Comparison of ENCODE assay signal across 41 mouse cellular contexts in genomic region chr19:25525726-25526125, GRCm38 (mm10). TPM values are rescaled to one million over a fixed set of nuclear protein-coding genes. Genes with fewer than 3 reads are reported as not detected.
"Had no signal": no experiment of that assay in that cellular context is flagged by ENCODE, and none has a peak within 500 bp of the region (broad histone marks: within the 10 kb centered on the region; RNA-seq: fewer than 3 reads in every experiment).

No protein-coding gene starts in this region.

- H3K4me2 ChIP-seq: heart, embryonic 11.5 days; hindbrain, embryonic 12.5 days; hindbrain, embryonic 14.5 days; intestine, embryonic 15.5 days; kidney, embryonic 15.5 days; limb, embryonic 13.5 days; limb, embryonic 15.5 days; liver, embryonic 12.5 days had no signal

- H3K36me3 ChIP-seq: hindbrain, embryonic 10.5 days; hindbrain, embryonic 12.5 days; intestine, embryonic 15.5 days; kidney, embryonic 15.5 days; limb, embryonic 13.5 days; limb, embryonic 15.5 days; liver, embryonic 12.5 days had no signal

- H3K9me3 ChIP-seq: hindbrain, embryonic 10.5 days; hindbrain, embryonic 12.5 days; intestine, embryonic 15.5 days; kidney, embryonic 15.5 days; limb, embryonic 13.5 days; limb, embryonic 15.5 days; liver, embryonic 12.5 days had no signal

- DNase-seq: gastrocnemius, adult 2 months; gastrocnemius, postnatal 10 days; gastrocnemius, postnatal 25 days; heart, adult 2 months; heart, postnatal 10 days; heart, postnatal 4 days; kidney, adult 18-20 months; kidney, adult 8-10 months; kidney, postnatal 14 days; kidney, postnatal 36 days; layer of hippocampus, adult 9-11 months; left cerebral cortex, postnatal 4 days; lung, adult 18-20 months had no signal

- ATAC-seq: hindbrain, embryonic 16.5 days; inflammation-experienced regulatory T-cells, adult 6 months; intestine, embryonic 15.5 days; intestine, postnatal 0 days; liver, embryonic 12.5 days had no signal

- H3K4me3 ChIP-seq: gastrocnemius, adult 2 months; heart, adult 2 months; hindbrain, embryonic 10.5 days; hindbrain, embryonic 12.5 days; intestine, embryonic 15.5 days; kidney, embryonic 15.5 days; left cerebral cortex, adult 2 months; limb, embryonic 13.5 days; limb, embryonic 15.5 days; liver, embryonic 12.5 days had no signal

- H3K4me1 ChIP-seq: hindbrain, embryonic 10.5 days; hindbrain, embryonic 12.5 days; intestine, embryonic 15.5 days; kidney, embryonic 15.5 days; liver, embryonic 12.5 days had no signal

- H3K27ac ChIP-seq: gastrocnemius, adult 2 months; heart, adult 2 months; hindbrain, embryonic 10.5 days; hindbrain, embryonic 12.5 days; hindbrain, embryonic 14.5 days; intestine, embryonic 15.5 days; kidney, embryonic 15.5 days; kidney, postnatal 0 days; left cerebral cortex, adult 2 months; limb, embryonic 13.5 days; limb, embryonic 15.5 days; liver, embryonic 12.5 days; liver, embryonic 14.5 days had no signal

- H3K27me3 ChIP-seq: hindbrain, embryonic 12.5 days; intestine, embryonic 15.5 days; kidney, embryonic 15.5 days; limb, embryonic 13.5 days; limb, embryonic 15.5 days; liver, embryonic 12.5 days had no signal

- H3K9ac ChIP-seq: hindbrain, embryonic 12.5 days; hindbrain, embryonic 14.5 days; intestine, embryonic 15.5 days; kidney, embryonic 15.5 days; limb, embryonic 13.5 days; limb, embryonic 15.5 days; liver, embryonic 12.5 days; liver, embryonic 14.5 days had no signal

RNA-seq across cellular contexts. Expression of gene Dmrt1, which starts 20.3 kb away (rescaled TPM):
- total RNA-seq: gastrocnemius, adult 2 months; gastrocnemius, postnatal 10 days; gastrocnemius, postnatal 25 days; gastrocnemius, postnatal 4 days; granulocyte monocyte progenitor cell, adult 5-6 weeks; heart, adult 2 months; heart, postnatal 10 days; heart, postnatal 25 days; heart, postnatal 4 days; layer of hippocampus, adult 18-20 months; layer of hippocampus, adult 8-10 months; layer of hippocampus, postnatal 25 days; left cerebral cortex, adult 2 months; left cerebral cortex, postnatal 10 days; left cerebral cortex, postnatal 25 days; left cerebral cortex, postnatal 4 days; liver, adult 2 months had no signal
- polyA plus RNA-seq: heart, adult 2 months; heart, embryonic 14.5 days; heart, embryonic 16.5 days; hindbrain, embryonic 10.5 days; hindbrain, embryonic 12.5 days; hindbrain, embryonic 14.5 days; hindbrain, embryonic 16.5 days; inflammation-experienced regulatory T-cells, adult 6 months; intestine, embryonic 15.5 days; intestine, postnatal 0 days; kidney, embryonic 15.5 days; kidney, postnatal 0 days; large intestine, adult 2 months; liver, adult 2 months; liver, embryonic 14.5 days; liver, embryonic 16.5 days had no signal
